Mouse (Mus musculus) frontal cortex, postnatal 14 days (tissue): ENCODE data around the gene Erbb2.

Source experiments
- DNase-seq, 2 experiments: peaks; one replicate each; pipeline ENCODE4 v3.0.0; 2022; ENCODE audit warnings: low spot score in 2 of 2

The Erbb2 gene

GRCm38 (mm10) chr11:98458121-98458990, 46.1 kb downstream of the Erbb2 start:
- no peak for DNase-seq

GRCm38 (mm10) chr11:98459071-98459741, 46.9 kb downstream of the Erbb2 start:
- no peak for DNase-seq

GRCm38 (mm10) chr11:98459860-98460259, 47.6 kb downstream of the Erbb2 start:
- DNase-seq, result no peak

- DNase-seq, result no peak
Measured at GRCm38 (mm10) chr11:98461109-98461720, 48.9 kb downstream of the Erbb2 start.

GRCm38 (mm10) chr11:98462255-98462654, 50.0 kb downstream of the Erbb2 start:
- DNase-seq, result no peak

- no peak for DNase-seq
Measured at GRCm38 (mm10) chr11:98463911-98464310, 51.6 kb downstream of the Erbb2 start.

- DNase-seq, result no peak
Measured at GRCm38 (mm10) chr11:98464516-98464915, 52.2 kb downstream of the Erbb2 start.

- no peak for DNase-seq
Measured at GRCm38 (mm10) chr11:98469761-98470714, 57.8 kb downstream of the Erbb2 start.

- no peak for DNase-seq
Measured at GRCm38 (mm10) chr11:98470795-98471194, 58.5 kb downstream of the Erbb2 start.

- no peak for DNase-seq
Measured at GRCm38 (mm10) chr11:98472696-98473095, 60.4 kb downstream of the Erbb2 start.

- DNase-seq, result no peak
Measured at GRCm38 (mm10) chr11:98473916-98474479, 61.7 kb downstream of the Erbb2 start.

- no peak for DNase-seq
Measured at GRCm38 (mm10) chr11:98474967-98475366, 62.7 kb downstream of the Erbb2 start.

GRCm38 (mm10) chr11:98475630-98476433, 63.6 kb downstream of the Erbb2 start:
- DNase-seq, result no peak

GRCm38 (mm10) chr11:98476434-98476807, 64.2 kb downstream of the Erbb2 start:
- no peak for DNase-seq

- DNase-seq, result no peak
Measured at GRCm38 (mm10) chr11:98477011-98477701, 64.9 kb downstream of the Erbb2 start.

- DNase-seq, result no peak
Measured at GRCm38 (mm10) chr11:98479026-98479939, 67.0 kb downstream of the Erbb2 start.

GRCm38 (mm10) chr11:98479940-98480497, 67.7 kb downstream of the Erbb2 start:
- DNase-seq, result no peak

GRCm38 (mm10) chr11:98481231-98481630, 69.0 kb downstream of the Erbb2 start:
- no peak for DNase-seq
